Comparison of ENCODE assay signal across 9 mouse cellular contexts in the genomic region with DNA sequence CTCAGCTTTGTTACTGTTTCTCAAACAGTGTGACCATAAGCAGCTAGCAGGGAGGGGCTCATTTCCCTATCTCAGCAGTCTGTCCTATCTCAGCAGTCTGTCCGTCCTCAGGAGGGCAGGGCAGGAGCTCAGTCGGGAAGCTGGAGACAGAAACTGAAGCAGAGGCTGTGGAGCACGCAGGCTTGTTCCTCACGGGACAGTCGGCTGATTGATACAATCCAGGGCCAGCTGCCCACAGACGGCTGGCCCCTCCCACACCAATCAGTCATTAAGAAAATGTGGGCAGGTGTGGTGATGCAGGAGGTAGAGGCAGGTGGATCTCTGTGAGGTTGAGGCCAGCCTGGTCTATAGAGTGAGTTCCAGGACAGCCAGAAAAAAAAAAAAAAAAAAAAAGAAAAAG. TPM values are rescaled to one million over a fixed set of nuclear protein-coding genes. Genes with fewer than 3 reads are reported as not detected.
A peak's percentile ranks its signal among the peaks of the same experiment; 100 is the strongest.
DNase-seq lines count a peak whose midpoint lies in the region; ATAC-seq lines count a peak whose summit lies in the region.
"Had no signal": no experiment of that assay in that cellular context is flagged by ENCODE, and none has a peak within 500 bp of the region (broad histone marks: within the 10 kb centered on the region; RNA-seq: fewer than 3 reads in every experiment).

No protein-coding gene starts in this region.

- peak overlapping the region; percentile 62 for H3K9ac ChIP-seq in liver, embryonic 12.5 days
- H3K9ac ChIP-seq in midbrain, embryonic 16.5 days (ENCODE audit: low read depth, low read length) = no peak overlapping the region

- peak overlapping the region; percentile 21; the same call in 1 of the 2 replicates for H3K27ac ChIP-seq in embryonic facial prominence, embryonic 10.5 days (replicated peaks)
- peak overlapping the region; percentile 90 for H3K27ac ChIP-seq in liver, embryonic 12.5 days
- no peak overlapping the region for H3K27ac ChIP-seq in midbrain, embryonic 16.5 days (ENCODE audit: low read length)

- ATAC-seq in liver, embryonic 12.5 days = peak; percentile 81
- ATAC-seq in midbrain, embryonic 16.5 days = no peak

- 42% methylated on average over 6 of the region's 6 CpGs for WGBS in embryonic facial prominence, embryonic 10.5 days
- 2% methylated on average over 6 of the region's 6 CpGs for WGBS in liver, embryonic 12.5 days (ENCODE audit: insufficient replicate concordance)
- 23% methylated on average over 6 of the region's 6 CpGs for WGBS in midbrain, embryonic 16.5 days

- H3K36me3 ChIP-seq in embryonic facial prominence, embryonic 10.5 days (replicated peaks) = no peaks in the 10 kb centered on the region
- H3K36me3 ChIP-seq in liver, embryonic 12.5 days = no peaks in the 10 kb centered on the region
- H3K36me3 ChIP-seq in midbrain, embryonic 16.5 days (ENCODE audit: control insufficient read depth, insufficient read depth, low read length) = no peaks in the 10 kb centered on the region

- no peaks in the 10 kb centered on the region for H3K27me3 ChIP-seq in embryonic facial prominence, embryonic 10.5 days (replicated peaks; ENCODE audit: low read depth, poor library complexity, severe bottlenecking)
- H3K27me3 ChIP-seq in liver, embryonic 12.5 days (replicated peaks) = no peaks in the 10 kb centered on the region
- H3K27me3 ChIP-seq in midbrain, embryonic 16.5 days (ENCODE audit: control insufficient read depth, insufficient read depth, low read depth, low read length) = no peaks in the 10 kb centered on the region

- H3K9me3 ChIP-seq in embryonic facial prominence, embryonic 10.5 days = no peaks in the 10 kb centered on the region
- H3K9me3 ChIP-seq in liver, embryonic 12.5 days (replicated peaks) = no peaks in the 10 kb centered on the region
- H3K9me3 ChIP-seq in midbrain, embryonic 16.5 days (replicated peaks; ENCODE audit: control insufficient read depth, low read length, poor library complexity, severe bottlenecking) = no peaks in the 10 kb centered on the region

- intact Hi-C loops in gastrocnemius, postnatal 14 days (cut with DNase I; ENCODE audit: low total_unique reads) = no loop called here

- peak overlapping the region; percentile 62 for H3K4me2 ChIP-seq in liver, embryonic 12.5 days
- no peak overlapping the region for H3K4me2 ChIP-seq in midbrain, embryonic 16.5 days (ENCODE audit: low read length)

- peaks cover 36% of the 10 kb centered on the region for H3K4me1 ChIP-seq in embryonic facial prominence, embryonic 10.5 days
- H3K4me1 ChIP-seq in liver, embryonic 12.5 days = peaks cover 45% of the 10 kb centered on the region
- H3K4me1 ChIP-seq in midbrain, embryonic 16.5 days (ENCODE audit: control insufficient read depth, insufficient read depth, low read length) = no peaks in the 10 kb centered on the region

- no peak overlapping the region for H3K4me3 ChIP-seq in embryonic facial prominence, embryonic 10.5 days
- H3K4me3 ChIP-seq in liver, embryonic 12.5 days = peak overlapping the region; percentile 25
- no peak overlapping the region for H3K4me3 ChIP-seq in midbrain, embryonic 16.5 days (ENCODE audit: low read depth, low read length)

- DNase-seq in gastrocnemius, postnatal 14 days = peak; percentile 18
- no peak for DNase-seq in gastrocnemius, adult 18-20 months (ENCODE audit: low spot score)
- DNase-seq in right cerebral cortex, postnatal 14 days = peak; percentile 5
- DNase-seq in right cerebral cortex, postnatal 36 days (ENCODE audit: low spot score in 2 of 2) = no peak
- no peak for DNase-seq in embryonic facial prominence, embryonic 10.5 days (ENCODE audit: low spot score)
- DNase-seq in retina, embryonic 14.5 days (ENCODE audit: low spot score) = no peak

RNA-seq across cellular contexts. Expression of a gene that starts 52.5 kb away (rescaled TPM):
- 10 to 100 TPM in 1 of 2 experiments, 1 to 10 TPM in 1; 8.0 to 11.1 TPM for total RNA-seq in gastrocnemius, postnatal 14 days (2021)
- total RNA-seq in gastrocnemius, adult 18-20 months (2021) = 1 to 10 TPM; 1.3 to 1.8 TPM
- polyA plus RNA-seq in embryonic facial prominence, embryonic 10.5 days (2016; fragmentation: Nextera tagmentation; extraction: Ambion mirVana) = 13.7 and 14.6 TPM in 2 replicates
- 2.4 and 2.9 TPM in 2 replicates for polyA plus RNA-seq in liver, embryonic 12.5 days (2016; fragmentation: Nextera tagmentation; extraction: Ambion mirVana)
- 3.4 and 4.3 TPM in 2 replicates for polyA plus RNA-seq in midbrain, embryonic 16.5 days (2015; fragmentation: Nextera tagmentation; extraction: Ambion mirVana)
- total RNA-seq: common myeloid progenitor, adult 5-6 weeks had no signal

RNA-seq across cellular contexts. Expression of a gene that starts 56.1 kb away (rescaled TPM):
- 10 to 100 TPM; 15.0 to 17.6 TPM for total RNA-seq in gastrocnemius, postnatal 14 days (2021)
- 1 to 10 TPM; 6.9 to 7.9 TPM for total RNA-seq in gastrocnemius, adult 18-20 months (2021)
- 7.3 and 8.7 TPM in 2 replicates for polyA plus RNA-seq in embryonic facial prominence, embryonic 10.5 days (2016; fragmentation: Nextera tagmentation; extraction: Ambion mirVana)
- polyA plus RNA-seq in liver, embryonic 12.5 days (2016; fragmentation: Nextera tagmentation; extraction: Ambion mirVana) = 8.1 and 9.9 TPM in 2 replicates
- polyA plus RNA-seq in midbrain, embryonic 16.5 days (2015; fragmentation: Nextera tagmentation; extraction: Ambion mirVana) = 16.6 and 18.1 TPM in 2 replicates

Comparison
In these comparisons a context has a peak if more than half of its experiments do, and no peak if none do; other contexts are left out.
1. DNase-seq: peak in gastrocnemius, postnatal 14 days (single experiment) and right cerebral cortex, postnatal 14 days (single experiment); none in gastrocnemius, adult 18-20 months (single experiment), right cerebral cortex, postnatal 36 days (0 of 2), embryonic facial prominence, embryonic 10.5 days (single experiment) and retina, embryonic 14.5 days (single experiment).